In the genomic region with DNA sequence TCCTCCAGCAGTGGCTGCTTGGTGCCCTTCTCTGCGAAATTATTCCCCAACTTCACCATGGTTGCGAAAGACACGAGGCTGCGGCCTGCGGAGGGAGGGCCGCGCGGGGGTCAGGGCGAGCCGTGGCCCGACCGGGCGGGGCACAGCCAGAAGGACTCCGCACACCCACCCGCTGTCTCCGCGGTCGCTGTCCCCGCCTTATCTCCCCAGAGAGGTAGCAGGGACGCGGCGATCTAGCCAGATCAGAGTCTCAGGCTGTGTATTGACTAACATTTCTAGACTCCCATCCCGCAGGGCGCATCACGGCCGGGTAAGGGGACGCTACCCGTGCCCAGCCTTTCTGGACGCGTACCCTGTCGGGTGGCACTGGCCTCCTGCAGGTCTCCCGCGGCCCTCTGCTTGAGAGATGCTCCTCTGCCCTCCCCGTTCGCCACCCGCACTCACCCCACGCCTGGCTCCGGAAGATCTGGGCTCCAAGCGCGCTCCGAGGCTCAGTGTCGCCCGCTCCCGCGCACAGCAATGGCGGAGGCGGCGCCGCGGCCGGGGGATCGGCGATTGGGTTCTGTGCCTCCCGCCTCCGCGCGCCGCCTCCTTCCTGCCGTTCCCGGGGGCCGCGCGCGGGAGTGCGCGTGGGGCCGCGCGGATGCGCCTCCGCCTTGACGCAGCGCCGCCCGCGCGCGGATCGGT, we compare ENCODE assay signal across 7 mouse cellular contexts. TPM values are rescaled to one million over a fixed set of nuclear protein-coding genes. Genes with fewer than 3 reads are reported as not detected.
A peak's percentile ranks its signal among the peaks of the same experiment; 100 is the strongest.
DNase-seq lines count a peak whose midpoint lies in the region; ATAC-seq and TF ChIP-seq lines count a peak whose summit lies in the region.

No protein-coding gene starts in this region.

- peak overlapping the region; percentile 97 for H3K27ac ChIP-seq in hindbrain, postnatal 0 days
- H3K27ac ChIP-seq in midbrain, embryonic 12.5 days (replicated peaks): peak overlapping the region; percentile 93
- H3K27ac ChIP-seq in stomach, embryonic 15.5 days: no peak overlapping the region

- H3K36me3 ChIP-seq in hindbrain, postnatal 0 days (ENCODE audit: insufficient read depth, low read length): peaks cover 25% of the 10 kb centered on the region
- peaks cover 34% of the 10 kb centered on the region for H3K36me3 ChIP-seq in midbrain, embryonic 12.5 days
- peaks cover 5% of the 10 kb centered on the region; the same call in 1 of the 2 replicates for H3K36me3 ChIP-seq in stomach, embryonic 15.5 days

- no peak for TF ChIP-seq CTCF in hindbrain, postnatal 0 days (IDR thresholded peaks at IDR 0.05; ENCODE audit: low read depth)

- no peaks in the 10 kb centered on the region for H3K9me3 ChIP-seq in hindbrain, postnatal 0 days (ENCODE audit: low read length)
- no peaks in the 10 kb centered on the region for H3K9me3 ChIP-seq in midbrain, embryonic 12.5 days
- H3K9me3 ChIP-seq in stomach, embryonic 15.5 days: no peaks in the 10 kb centered on the region

- H3K4me1 ChIP-seq in hindbrain, postnatal 0 days (ENCODE audit: insufficient read depth, low read length): peaks cover 24% of the 10 kb centered on the region
- peaks cover 36% of the 10 kb centered on the region for H3K4me1 ChIP-seq in midbrain, embryonic 12.5 days
- 0 out of 2 replicates have a peak, but pooled peaks cover 9% of the 10 kb centered on the region for H3K4me1 ChIP-seq in stomach, embryonic 15.5 days

- under 1% methylated on average over 71 of the region's 79 CpGs for WGBS in hindbrain, postnatal 0 days
- 0% methylated on average over 79 of the region's 79 CpGs for WGBS in midbrain, embryonic 12.5 days
- WGBS in stomach, embryonic 15.5 days: under 1% methylated on average over 69 of the region's 79 CpGs

- H3K9ac ChIP-seq in hindbrain, postnatal 0 days (replicated peaks; ENCODE audit: low read length): peak overlapping the region; percentile 97
- peak overlapping the region; percentile 97 for H3K9ac ChIP-seq in midbrain, embryonic 12.5 days (replicated peaks)
- H3K9ac ChIP-seq in stomach, embryonic 15.5 days: peak overlapping the region; percentile 55

- intact Hi-C loops in left cerebral cortex, postnatal 4 days (cut with DNase I): no loop called here

- peak overlapping the region; percentile 85 for H3K4me2 ChIP-seq in hindbrain, postnatal 0 days (ENCODE audit: low read depth, low read length)
- peak overlapping the region; percentile 76 for H3K4me2 ChIP-seq in midbrain, embryonic 12.5 days (replicated peaks)
- H3K4me2 ChIP-seq in stomach, embryonic 15.5 days: peak overlapping the region; percentile 92

- ATAC-seq in hindbrain, postnatal 0 days: peak; percentile 86
- peak; percentile 74 for ATAC-seq in midbrain, embryonic 12.5 days (ENCODE audit: low FRiP score, low read depth)
- peak; percentile 64; the same call in 1 of the 2 replicates for ATAC-seq in stomach, embryonic 15.5 days (ENCODE audit: insufficient read depth, low FRiP score, low read depth)

- H3K4me3 ChIP-seq in hindbrain, postnatal 0 days (ENCODE audit: low read length): peak overlapping the region; percentile 75
- H3K4me3 ChIP-seq in midbrain, embryonic 12.5 days: peak overlapping the region; percentile 88
- H3K4me3 ChIP-seq in stomach, embryonic 15.5 days (replicated peaks): peak overlapping the region; percentile 73

- H3K27me3 ChIP-seq in hindbrain, postnatal 0 days (ENCODE audit: insufficient read depth, low read length): no peaks in the 10 kb centered on the region
- H3K27me3 ChIP-seq in midbrain, embryonic 12.5 days: peaks cover 33% of the 10 kb centered on the region
- peaks cover 20% of the 10 kb centered on the region; the same call in 1 of the 2 replicates for H3K27me3 ChIP-seq in stomach, embryonic 15.5 days (replicated peaks)

- peak; percentile 83 for DNase-seq in adrenal gland, postnatal 14 days
- DNase-seq in cerebellum, postnatal 4 days (ENCODE audit: low spot score in 2 of 2): peak; percentile 65 to 84
- DNase-seq in gastrocnemius, postnatal 10 days: peak; percentile 63
- DNase-seq in hindbrain, postnatal 0 days (ENCODE audit: low spot score): peak; percentile 96
- DNase-seq in left cerebral cortex, postnatal 4 days: peak; percentile 88

RNA-seq across cellular contexts. Expression of a gene that starts 0.6 kb away (rescaled TPM):
- total RNA-seq in adrenal gland, postnatal 14 days (2021): 61.9 and 83.1 TPM in 2 replicates
- 10 to 100 TPM; 12.9 to 15.4 TPM for total RNA-seq in gastrocnemius, postnatal 10 days (2021)
- 1,011 and 1,051 TPM in 2 replicates for total RNA-seq in hindbrain, postnatal 0 days (2014; rRNA removed)
- 1,463 and 1,578 TPM in 2 replicates for polyA plus RNA-seq in hindbrain, postnatal 0 days (2015; fragmentation: Nextera tagmentation; extraction: Ambion mirVana)
- 1,000 to 10,000 TPM; 1,267 to 1,299 TPM for total RNA-seq in left cerebral cortex, postnatal 4 days (2021)
- polyA plus RNA-seq in midbrain, embryonic 12.5 days (2016; fragmentation: Nextera tagmentation; extraction: Ambion mirVana): 369 and 382 TPM in 2 replicates
- 55.4 and 65.7 TPM in 2 replicates for polyA plus RNA-seq in stomach, embryonic 15.5 days (2015; fragmentation: Nextera tagmentation; extraction: Ambion mirVana)

Comparison
In these comparisons a context has a peak if more than half of its experiments do, and no peak if none do; other contexts are left out.
1. RNA of a gene that starts 0.6 kb away (total RNA-seq): 1,267 to 1,299 TPM in left cerebral cortex, postnatal 4 days and 1,011 to 1,051 TPM in hindbrain, postnatal 0 days; 61.9 to 83.1 TPM in adrenal gland, postnatal 14 days and 12.9 to 15.4 TPM in gastrocnemius, postnatal 10 days; every median in the first group is over 10 times any median in the second.
2. Peak in every context shown above with its lines, with median percentiles within 50 percentile points of each other: DNase-seq, ATAC-seq, H3K4me2 ChIP-seq, H3K4me3 ChIP-seq and H3K9ac ChIP-seq.